20 mouse cellular contexts compared by ENCODE assay signal in genomic region chr1:58621251-58621650, GRCm38 (mm10). TPM values are rescaled to one million over a fixed set of nuclear protein-coding genes. Genes with fewer than 3 reads are reported as not detected.
A peak's percentile ranks its signal among the peaks of the same experiment; 100 is the strongest.
DNase-seq lines count a peak whose midpoint lies in the region; ATAC-seq and TF ChIP-seq lines count a peak whose summit lies in the region.
"Had no signal": no experiment of that assay in that cellular context is flagged by ENCODE, and none has a peak within 500 bp of the region (broad histone marks: within the 10 kb centered on the region; RNA-seq: fewer than 3 reads in every experiment).

No protein-coding gene starts in this region.

- H3K27ac ChIP-seq in heart, adult 2 months: peak overlapping the region; percentile 80
- no peak overlapping the region for H3K27ac ChIP-seq in heart, embryonic 12.5 days (ENCODE audit: poor library complexity, severe bottlenecking)
- 0 out of 2 replicates have a peak overlapping the region, but pooled peaks have one; percentile 59 for H3K27ac ChIP-seq in kidney, adult 2 months (ENCODE audit: insufficient read depth, low read depth, low read length)
- no peak overlapping the region for H3K27ac ChIP-seq in kidney, embryonic 14.5 days (ENCODE audit: low read depth, low read length)
- H3K27ac ChIP-seq in neural tube, embryonic 15.5 days (replicated peaks): 0 out of 2 replicates have a peak overlapping the region, but pooled peaks have one; percentile 8
- H3K27ac ChIP-seq: embryonic facial prominence, embryonic 10.5 days; heart, embryonic 13.5 days; hindbrain, embryonic 10.5 days; intestine, embryonic 15.5 days; liver, embryonic 15.5 days; lung, embryonic 15.5 days; midbrain, embryonic 13.5 days; stomach, embryonic 15.5 days had no signal

- peaks cover 2% of the 10 kb centered on the region; the same call in 1 of the 2 replicates for H3K36me3 ChIP-seq in heart, adult 2 months (ENCODE audit: control insufficient read depth, insufficient read depth, low read length)
- no peaks in the 10 kb centered on the region for H3K36me3 ChIP-seq in heart, embryonic 12.5 days
- H3K36me3 ChIP-seq in kidney, adult 2 months (ENCODE audit: control insufficient read depth, insufficient read depth, low read length): no peaks in the 10 kb centered on the region
- H3K36me3 ChIP-seq in kidney, embryonic 14.5 days (ENCODE audit: control insufficient read depth, insufficient read depth, low read length): no peaks in the 10 kb centered on the region
- no peaks in the 10 kb centered on the region for H3K36me3 ChIP-seq in neural tube, embryonic 15.5 days
- H3K36me3 ChIP-seq: embryonic facial prominence, embryonic 10.5 days; heart, embryonic 13.5 days; hindbrain, embryonic 10.5 days; intestine, embryonic 15.5 days; liver, embryonic 15.5 days; lung, embryonic 15.5 days; midbrain, embryonic 13.5 days; stomach, embryonic 15.5 days had no signal

- peak in 1 of 2 experiments; percentile 21 for DNase-seq in heart, adult 2 months
- peak; percentile 73 for DNase-seq in kidney, adult 2 months
- DNase-seq in neural tube, embryonic 10.5 days (ENCODE audit: extremely low spot score, low spot score): no peak
- DNase-seq: gastrocnemius, postnatal 25 days; lung, postnatal 36 days; thymus, postnatal 25 days had no signal

- no peak for TF ChIP-seq EP300 in heart, adult 2 months (IDR thresholded peaks at IDR 0.05; ENCODE audit: insufficient read depth, low read depth, low read length)

- intact Hi-C loops in heart, adult 2 months (cut with DNase I): no loop called here

- no peak overlapping the region for H3K9ac ChIP-seq in heart, adult 2 months (ENCODE audit: low read depth, low read length)
- no peak overlapping the region for H3K9ac ChIP-seq in heart, embryonic 12.5 days
- H3K9ac ChIP-seq in kidney, embryonic 14.5 days (ENCODE audit: low read depth, low read length): no peak overlapping the region
- H3K9ac ChIP-seq in neural tube, embryonic 15.5 days (replicated peaks): no peak overlapping the region
- H3K9ac ChIP-seq: heart, embryonic 13.5 days; intestine, embryonic 15.5 days; liver, embryonic 15.5 days; lung, embryonic 15.5 days; midbrain, embryonic 13.5 days; stomach, embryonic 15.5 days had no signal

- 61% methylated on average over 3 of the region's 3 CpGs for WGBS in heart, adult 2 months
- 75% methylated on average over 3 of the region's 3 CpGs for WGBS in heart, embryonic 12.5 days
- WGBS in kidney, adult 2 months: 72% methylated on average over 3 of the region's 3 CpGs
- 79% methylated on average over 3 of the region's 3 CpGs for WGBS in kidney, embryonic 14.5 days
- 84% methylated on average over 3 of the region's 3 CpGs for WGBS in neural tube, embryonic 15.5 days

- H3K4me3 ChIP-seq in heart, adult 2 months: no peak overlapping the region
- no peak overlapping the region for H3K4me3 ChIP-seq in heart, embryonic 12.5 days
- H3K4me3 ChIP-seq in kidney, adult 2 months (ENCODE audit: insufficient read depth, low read depth, low read length): no peak overlapping the region
- no peak overlapping the region for H3K4me3 ChIP-seq in kidney, embryonic 14.5 days (ENCODE audit: low read length)
- no peak overlapping the region for H3K4me3 ChIP-seq in neural tube, embryonic 15.5 days (replicated peaks)
- H3K4me3 ChIP-seq: embryonic facial prominence, embryonic 10.5 days; heart, embryonic 13.5 days; hindbrain, embryonic 10.5 days; intestine, embryonic 15.5 days; left cerebral cortex, adult 2 months; liver, embryonic 15.5 days; lung, embryonic 15.5 days; megakaryocyte, embryonic 14.5 days; midbrain, embryonic 13.5 days; stomach, embryonic 15.5 days had no signal

- no peak for TF ChIP-seq CTCF in heart, adult 2 months (IDR thresholded peaks at IDR 0.05)
- TF ChIP-seq CTCF in kidney, adult 2 months (conservative IDR thresholded peaks at IDR 0.05; ENCODE audit: insufficient read depth, insufficient read length, low read depth, low read length): no peak

- no peaks in the 10 kb centered on the region for H3K79me2 ChIP-seq in heart, adult 2 months (replicated peaks; ENCODE audit: control insufficient read depth, insufficient read depth, low read length)

- no peak for TF ChIP-seq POLR2A in heart, adult 2 months (IDR thresholded peaks at IDR 0.05; ENCODE audit: insufficient read depth, low read depth, low read length)
- TF ChIP-seq POLR2A in kidney, adult 2 months (IDR thresholded peaks at IDR 0.05; ENCODE audit: low read depth, low read length): no peak

- no peak for ATAC-seq in heart, embryonic 12.5 days (ENCODE audit: insufficient number of reproducible peaks, low FRiP score)
- no peak for ATAC-seq in kidney, embryonic 14.5 days (ENCODE audit: low FRiP score, low TSS enrichment)
- ATAC-seq in neural tube, embryonic 15.5 days (ENCODE audit: low FRiP score): no peak
- ATAC-seq: forebrain, embryonic 16.5 days; intestine, embryonic 15.5 days; midbrain, embryonic 13.5 days had no signal

- H3K4me2 ChIP-seq in heart, embryonic 12.5 days: no peak overlapping the region
- H3K4me2 ChIP-seq in kidney, embryonic 14.5 days (replicated peaks; ENCODE audit: low read depth, low read length): no peak overlapping the region
- H3K4me2 ChIP-seq in neural tube, embryonic 15.5 days: no peak overlapping the region
- H3K4me2 ChIP-seq: heart, embryonic 13.5 days; intestine, embryonic 15.5 days; liver, embryonic 15.5 days; lung, embryonic 15.5 days; midbrain, embryonic 13.5 days; stomach, embryonic 15.5 days had no signal

- no peaks in the 10 kb centered on the region for H3K4me1 ChIP-seq in heart, adult 2 months (ENCODE audit: control insufficient read depth, insufficient read depth, low read length)
- 0 out of 2 replicates have a peak, but pooled peaks cover 6% of the 10 kb centered on the region for H3K4me1 ChIP-seq in heart, embryonic 12.5 days (replicated peaks)
- H3K4me1 ChIP-seq in kidney, adult 2 months (ENCODE audit: control insufficient read depth, insufficient read depth, low read length): peaks cover 3% of the 10 kb centered on the region; the same call in 1 of the 2 replicates
- H3K4me1 ChIP-seq in kidney, embryonic 14.5 days (ENCODE audit: control insufficient read depth, insufficient read depth, low read length): no peaks in the 10 kb centered on the region
- no peaks in the 10 kb centered on the region for H3K4me1 ChIP-seq in neural tube, embryonic 15.5 days
- H3K4me1 ChIP-seq: hindbrain, embryonic 10.5 days; liver, embryonic 15.5 days; lung, embryonic 15.5 days; midbrain, embryonic 13.5 days; stomach, embryonic 15.5 days had no signal

- H3K27me3 ChIP-seq in heart, adult 2 months (ENCODE audit: control insufficient read depth, insufficient read depth, low read length): no peaks in the 10 kb centered on the region
- no peaks in the 10 kb centered on the region for H3K27me3 ChIP-seq in heart, embryonic 12.5 days (replicated peaks)
- H3K27me3 ChIP-seq in kidney, adult 2 months (replicated peaks; ENCODE audit: control insufficient read depth, insufficient read depth, low read length): no peaks in the 10 kb centered on the region
- no peaks in the 10 kb centered on the region for H3K27me3 ChIP-seq in kidney, embryonic 14.5 days (ENCODE audit: control insufficient read depth, insufficient read depth, low read length)
- no peaks in the 10 kb centered on the region for H3K27me3 ChIP-seq in neural tube, embryonic 15.5 days (replicated peaks)
- H3K27me3 ChIP-seq: heart, embryonic 13.5 days; intestine, embryonic 15.5 days; liver, embryonic 15.5 days; lung, embryonic 15.5 days; midbrain, embryonic 13.5 days; stomach, embryonic 15.5 days had no signal

- H3K9me3 ChIP-seq in heart, embryonic 12.5 days (replicated peaks): peaks cover 4% of the 10 kb centered on the region; the same call in 1 of the 2 replicates
- peaks cover 5% of the 10 kb centered on the region; the same call in 1 of the 2 replicates for H3K9me3 ChIP-seq in kidney, embryonic 14.5 days (ENCODE audit: control insufficient read depth, low read length)
- no peaks in the 10 kb centered on the region for H3K9me3 ChIP-seq in neural tube, embryonic 15.5 days (replicated peaks)
- H3K9me3 ChIP-seq: embryonic facial prominence, embryonic 10.5 days; intestine, embryonic 15.5 days; liver, embryonic 15.5 days; lung, embryonic 15.5 days; midbrain, embryonic 13.5 days; stomach, embryonic 15.5 days had no signal

RNA-seq across cellular contexts. Expression of gene Ndufb3, which starts 35.1 kb away (rescaled TPM):
- total RNA-seq in heart, adult 2 months (2021): 100 to 1,000 TPM; 278 to 322 TPM
- polyA plus RNA-seq in heart, adult 2 months (2012; rRNA removed): 201 and 372 TPM in 2 replicates
- 220 and 223 TPM in 2 replicates for polyA plus RNA-seq in heart, embryonic 12.5 days (2016; fragmentation: Nextera tagmentation; extraction: Ambion mirVana)
- polyA plus RNA-seq in kidney, adult 2 months (2012; rRNA removed): 116 and 197 TPM in 2 replicates
- 174 and 250 TPM in 2 replicates for polyA plus RNA-seq in kidney, embryonic 14.5 days (2014; fragmentation: Nextera tagmentation; extraction: Ambion mirVana)
- polyA plus RNA-seq in neural tube, embryonic 15.5 days (2015; fragmentation: Nextera tagmentation; extraction: Ambion mirVana): 206 and 217 TPM in 2 replicates

RNA-seq across cellular contexts. Expression of gene Fam126b, which starts 35.1 kb away (rescaled TPM):
- 10 to 100 TPM; 15.5 to 16.8 TPM for total RNA-seq in heart, adult 2 months (2021)
- polyA plus RNA-seq in heart, adult 2 months (2012; rRNA removed): 1.4 and 3.1 TPM in 2 replicates
- polyA plus RNA-seq in heart, embryonic 12.5 days (2016; fragmentation: Nextera tagmentation; extraction: Ambion mirVana): 4.5 and 4.9 TPM in 2 replicates
- 5.3 and 5.4 TPM in 2 replicates for polyA plus RNA-seq in kidney, adult 2 months (2012; rRNA removed)
- 6.1 and 9.6 TPM in 2 replicates for polyA plus RNA-seq in kidney, embryonic 14.5 days (2014; fragmentation: Nextera tagmentation; extraction: Ambion mirVana)
- polyA plus RNA-seq in neural tube, embryonic 15.5 days (2015; fragmentation: Nextera tagmentation; extraction: Ambion mirVana): 13.1 and 15.4 TPM in 2 replicates

Comparison
In these comparisons a context has a peak if more than half of its experiments do, and no peak if none do; other contexts are left out.
1. H3K27ac ChIP-seq: peak in heart, adult 2 months (single experiment), kidney, adult 2 months (single experiment) and neural tube, embryonic 15.5 days (single experiment); none in heart, embryonic 12.5 days (single experiment) and kidney, embryonic 14.5 days (single experiment).